Mouse (Mus musculus) hindbrain, embryonic 14.5 days (tissue): ENCODE data around the gene Cntnap2. TPM values are rescaled to one million over a fixed set of nuclear protein-coding genes. Genes with fewer than 3 reads are reported as not detected.

Experiments
- ATAC-seq: fragments of 200-750 bp; cut with Nextera tagmentation; 2 replicates; pipeline ENCODE4 v1.8.0; 2017; ENCODE audit warnings: moderate number of reproducible peaks, mild to moderate bottlenecking, moderate TSS enrichment, moderate library complexity; ENCODE audit not compliant: low FRiP score
- DNase-seq: peaks from one replicate; pipeline ENCODE4 v3.0.0-alpha.2; 2015; ENCODE audit warnings: low spot score
- H3K27ac ChIP-seq: fragments of 300-500 bp; sonication (generic); 2 replicates; pipeline ENCODE4 v1.5.1; 2014; ENCODE audit warnings: mild to moderate bottlenecking, moderate library complexity
- H3K27me3 ChIP-seq: fragments of 300-500 bp; sonication (generic); 2 replicates; pipeline ENCODE4 v1.6.1; 2014; ENCODE audit warnings: mild to moderate bottlenecking, low read length, mixed read lengths; ENCODE audit not compliant: control insufficient read depth, insufficient read depth
- H3K36me3 ChIP-seq: fragments of 300-500 bp; sonication (generic); replicated peaks from 2 replicates; pipeline ENCODE4 v1.6.1; 2014; ENCODE audit not compliant: control insufficient read depth, insufficient read depth
- H3K4me1 ChIP-seq: fragments of 300-500 bp; sonication (generic); replicated peaks from 2 replicates; pipeline ENCODE4 v1.6.1; 2014; ENCODE audit warnings: antibody characterized with exemption, low read length, mixed read lengths; ENCODE audit not compliant: control insufficient read depth, insufficient read depth
- H3K4me2 ChIP-seq: fragments of 300-500 bp; sonication (generic); replicated peaks from 2 replicates; pipeline ENCODE4 v1.6.1; 2014; ENCODE audit warnings: mild to moderate bottlenecking, moderate library complexity
- H3K4me3 ChIP-seq: fragments of 300-500 bp; sonication (generic); replicated peaks from 2 replicates; pipeline ENCODE4 v1.5.1; 2014; ENCODE audit warnings: mild to moderate bottlenecking, low read length
- H3K9ac ChIP-seq: fragments of 300-500 bp; sonication (generic); 2 replicates; pipeline ENCODE4 v1.6.1; 2014
- H3K9me3 ChIP-seq: fragments of 300-500 bp; sonication (generic); 2 replicates; pipeline ENCODE4 v1.6.1; 2016; ENCODE audit warnings: low read length; ENCODE audit not compliant: control insufficient read depth
- WGBS: fragments of 180-500 bp; shearing (Covaris S2); extraction: QIAGEN DNeasy Blood & Tissue Kit; methylation state at CpG from one replicate; pipeline ENCODE4 v1.1.7; 2014; 5-methylcytosine and 5-hydroxymethylcytosine counted together
- polyA plus RNA-seq: library from polyadenylated mRNA; unstranded; fragments of >200 nt; fragmentation: Nextera tagmentation; extraction: Ambion mirVana; gene quantifications from 2 replicates; pipeline ENCODE4 v1.2.1, GENCODE M21; 2014

Gene Cntnap2
- polyA plus RNA-seq, 1 experiment from 2014 or later, result 46.6 TPM

DNA sequence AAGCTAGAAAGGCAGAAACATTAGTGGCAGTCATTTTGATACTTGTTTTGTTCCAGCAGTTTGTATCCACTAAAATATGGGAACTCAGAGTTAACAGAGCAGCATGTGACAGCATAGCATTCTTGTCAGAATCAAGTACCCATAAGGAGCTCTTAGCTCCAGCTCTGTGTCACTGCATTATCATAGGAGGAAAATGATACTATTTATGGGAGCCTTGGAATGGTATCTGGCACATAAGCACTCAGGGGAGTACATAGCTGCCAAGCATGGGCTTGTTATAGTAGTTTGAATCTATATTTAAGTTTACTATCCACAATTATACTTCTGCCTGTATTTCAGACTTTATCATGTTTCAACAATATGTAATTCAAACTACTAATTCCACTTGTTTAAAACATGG is 732.5 kb downstream of the Cntnap2 start:
- no peak for ATAC-seq
- no peak for DNase-seq
- no peaks in the 10 kb centered on the region for H3K36me3 ChIP-seq
- H3K27ac ChIP-seq, result no peak overlapping the region
- H3K4me3 ChIP-seq, result no peak overlapping the region
- H3K4me2 ChIP-seq, result no peak overlapping the region
- H3K27me3 ChIP-seq, result no peaks in the 10 kb centered on the region
- H3K4me1 ChIP-seq, result no peaks in the 10 kb centered on the region
- H3K9ac ChIP-seq, result no peak overlapping the region
- no peaks in the 10 kb centered on the region for H3K9me3 ChIP-seq

DNA sequence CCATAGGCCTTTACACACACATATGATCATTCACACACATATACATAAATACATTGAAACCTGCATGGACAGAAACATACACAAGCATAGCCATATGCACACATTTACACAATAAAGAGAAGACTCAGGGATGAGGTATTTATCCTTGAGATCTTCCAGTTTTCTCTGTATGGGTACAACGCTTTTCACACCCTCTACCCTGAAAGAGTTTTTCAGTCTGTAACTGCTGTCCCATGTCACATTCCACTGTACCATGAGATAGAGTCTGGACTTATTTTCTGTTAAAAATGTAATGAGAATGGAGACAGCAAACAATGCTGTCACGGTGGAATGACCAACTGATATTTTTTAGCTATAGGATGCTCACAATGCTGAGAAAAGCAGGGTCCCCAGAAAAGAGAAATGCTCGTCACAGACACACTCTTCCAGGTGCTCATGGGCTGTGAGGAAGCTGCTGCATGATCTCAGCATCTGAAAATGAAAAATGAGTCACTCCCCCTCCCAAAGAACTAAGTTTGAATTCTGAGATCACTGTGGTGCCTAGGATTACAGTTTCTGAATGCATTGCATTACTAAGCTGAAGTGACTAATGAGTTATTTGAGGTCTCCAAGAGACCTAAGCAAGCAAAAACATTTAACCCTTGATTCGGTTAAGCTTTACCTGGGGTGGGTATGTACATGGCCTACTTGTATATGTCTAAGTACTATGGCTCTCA is 782.6 kb downstream of the Cntnap2 start:
- no peak for ATAC-seq
- WGBS, result 85% methylated on average over 4 of the region's 4 CpGs
- no peak overlapping the region for H3K4me2 ChIP-seq

GRCm38 (mm10) chr6:45843736-45844135 is 784.6 kb downstream of the Cntnap2 start:
- no peak for DNase-seq
- Histone ChIP-seq H3K4me1 (no peaks in the 10 kb centered on the region), H3K27me3 (no peaks in the 10 kb centered on the region), H3K9me3 (no peaks in the 10 kb centered on the region), H3K4me2 (no peak overlapping the region), H3K27ac (no peak overlapping the region), H3K9ac (no peak overlapping the region), H3K4me3 (no peak overlapping the region), H3K36me3 (no peaks in the 10 kb centered on the region)
- 76% methylated on average over 1 of the region's 1 CpGs for WGBS
- no peak for ATAC-seq

More for the DNA sequence above, 782.6 kb downstream of the Cntnap2 start:
- H3K36me3 ChIP-seq, result no peaks in the 10 kb centered on the region
- no peak overlapping the region for H3K9ac ChIP-seq
- DNase-seq, result no peak
- H3K4me3 ChIP-seq, result no peak overlapping the region
- H3K9me3 ChIP-seq, result no peaks in the 10 kb centered on the region
- H3K27ac ChIP-seq, result no peak overlapping the region
- no peaks in the 10 kb centered on the region for H3K27me3 ChIP-seq
- no peaks in the 10 kb centered on the region for H3K4me1 ChIP-seq

GRCm38 (mm10) chr6:45871409-45871992 is 812.3 kb downstream of the Cntnap2 start:
- Histone ChIP-seq H3K4me2 (no peak overlapping the region), H3K27ac (no peak overlapping the region), H3K9me3 (no peaks in the 10 kb centered on the region), H3K9ac (no peak overlapping the region), H3K4me3 (no peak overlapping the region), H3K4me1 (no peaks in the 10 kb centered on the region), H3K36me3 (no peaks in the 10 kb centered on the region), H3K27me3 (no peaks in the 10 kb centered on the region)
- DNase-seq, result no peak
- ATAC-seq, result no peak
- WGBS, result 33% methylated on average over 3 of the region's 3 CpGs

GRCm38 (mm10) chr6:45885486-45885885 is 826.3 kb downstream of the Cntnap2 start:
- no peaks in the 10 kb centered on the region for H3K9me3 ChIP-seq
- no peak overlapping the region for H3K9ac ChIP-seq
- H3K36me3 ChIP-seq, result no peaks in the 10 kb centered on the region
- no peak for ATAC-seq
- H3K4me1 ChIP-seq, result no peaks in the 10 kb centered on the region
- DNase-seq, result no peak
- WGBS, result 68% methylated on average over 1 of the region's 1 CpGs
- no peak overlapping the region for H3K27ac ChIP-seq
- H3K27me3 ChIP-seq, result no peaks in the 10 kb centered on the region
- H3K4me3 ChIP-seq, result no peak overlapping the region
- H3K4me2 ChIP-seq, result no peak overlapping the region

DNA sequence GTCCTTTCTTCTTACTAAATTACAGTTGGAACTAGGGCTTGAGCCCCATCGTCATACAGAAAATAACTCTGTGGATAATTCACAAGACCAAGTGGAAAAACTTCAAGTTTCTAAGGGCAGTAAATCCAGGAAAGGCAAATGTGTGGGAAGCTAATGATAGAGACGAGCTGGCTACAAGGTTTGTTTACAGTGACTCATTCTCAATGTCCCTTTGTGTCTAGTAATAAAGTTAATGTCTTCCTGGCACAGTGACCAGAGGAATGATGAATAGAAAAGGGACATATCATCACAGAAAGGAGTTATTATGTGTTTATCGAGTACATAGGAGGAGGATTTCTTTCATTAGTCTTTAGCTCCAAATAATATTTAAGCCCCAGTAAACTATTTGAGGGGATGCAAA is 828.7 kb downstream of the Cntnap2 start:
- Histone ChIP-seq H3K4me3 (no peak overlapping the region), H3K4me1 (no peaks in the 10 kb centered on the region), H3K9ac (no peak overlapping the region), H3K4me2 (no peak overlapping the region), H3K27me3 (no peaks in the 10 kb centered on the region), H3K27ac (no peak overlapping the region), H3K36me3 (no peaks in the 10 kb centered on the region), H3K9me3 (no peaks in the 10 kb centered on the region)
- DNase-seq (no peak), ATAC-seq (no peak)
- 79% methylated on average over 3 of the region's 3 CpGs for WGBS

DNA sequence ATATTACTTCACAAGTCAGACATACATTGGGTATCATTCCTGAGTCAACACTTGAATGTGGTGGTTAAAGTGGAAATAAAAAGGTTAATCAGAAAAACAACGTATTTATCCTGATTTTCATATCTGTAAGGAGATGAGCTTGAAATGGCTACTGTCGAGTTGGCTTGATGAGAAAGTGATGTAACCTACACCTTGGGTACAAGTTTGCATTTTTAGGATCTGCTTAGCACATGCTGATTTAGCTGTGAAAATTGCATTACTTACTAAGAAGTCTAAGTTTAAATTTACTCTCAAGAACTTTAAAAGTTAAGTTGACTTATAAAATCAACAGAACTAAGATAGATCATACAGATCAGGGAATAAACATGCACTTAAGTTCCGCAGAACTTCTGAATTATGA is 879.1 kb downstream of the Cntnap2 start:
- no peak overlapping the region for H3K4me3 ChIP-seq
- peaks cover 16% of the 10 kb centered on the region for H3K9me3 ChIP-seq
- no peak overlapping the region for H3K27ac ChIP-seq
- H3K36me3 ChIP-seq, result no peaks in the 10 kb centered on the region
- DNase-seq, result no peak
- WGBS, result 87% methylated on average over 3 of the region's 3 CpGs
- no peaks in the 10 kb centered on the region for H3K27me3 ChIP-seq
- ATAC-seq, result no peak
- no peak overlapping the region for H3K9ac ChIP-seq
- no peaks in the 10 kb centered on the region for H3K4me1 ChIP-seq
- no peak overlapping the region for H3K4me2 ChIP-seq

- no peaks in the 10 kb centered on the region for H3K36me3 ChIP-seq
- no peak overlapping the region for H3K4me3 ChIP-seq
- no peak overlapping the region for H3K4me2 ChIP-seq
- ATAC-seq (no peak), DNase-seq (no peak)
- no peaks in the 10 kb centered on the region for H3K4me1 ChIP-seq
- H3K27me3 ChIP-seq, result no peaks in the 10 kb centered on the region
- peaks cover 16% of the 10 kb centered on the region for H3K9me3 ChIP-seq
- H3K9ac ChIP-seq, result no peak overlapping the region
- WGBS, result 28% methylated on average over 1 of the region's 1 CpGs
- no peak overlapping the region for H3K27ac ChIP-seq
Observed at GRCm38 (mm10) chr6:45938775-45939174, 879.6 kb downstream of the Cntnap2 start.

- H3K4me3 ChIP-seq, result no peak overlapping the region
- DNase-seq (no peak), ATAC-seq (no peak)
- H3K4me1 ChIP-seq, result no peaks in the 10 kb centered on the region
- WGBS, result 50% methylated on average over 3 of the region's 3 CpGs
- H3K9ac ChIP-seq, result no peak overlapping the region
- H3K9me3 ChIP-seq, result no peaks in the 10 kb centered on the region
- H3K4me2 ChIP-seq, result no peak overlapping the region
- H3K27me3 ChIP-seq, result no peaks in the 10 kb centered on the region
- H3K27ac ChIP-seq, result no peak overlapping the region
- H3K36me3 ChIP-seq, result no peaks in the 10 kb centered on the region
Observed at GRCm38 (mm10) chr6:45945144-45945985, 886.2 kb downstream of the Cntnap2 start.
